Mouse (Mus musculus): ENCODE results near the gene Tmem132b. TPM values are rescaled to one million over a fixed set of nuclear protein-coding genes. Genes with fewer than 3 reads are reported as not detected.

Gene Tmem132b
- polyA plus RNA-seq, 1 experiment from 2014 or later = 0.74 TPM

- Histone ChIP-seq H3K27ac (ENCODE audit: low read depth, low read length) (no peak overlapping the region), H3K4me2 (replicated peaks; ENCODE audit: low read depth, low read length) (no peak overlapping the region), H3K4me1 (replicated peaks; ENCODE audit: control insufficient read depth, insufficient read depth, low read length) (no peaks in the 10 kb centered on the region), H3K36me3 (ENCODE audit: control insufficient read depth, insufficient read depth, low read length) (no peaks in the 10 kb centered on the region), H3K4me3 (ENCODE audit: low read depth, low read length) (no peak overlapping the region), H3K9me3 (ENCODE audit: control insufficient read depth, low read length) (no peaks in the 10 kb centered on the region), H3K27me3 (ENCODE audit: control insufficient read depth, insufficient read depth, low read length) (peaks cover 4% of the 10 kb centered on the region; the same call in 1 of the 2 replicates), H3K9ac (ENCODE audit: low read depth, low read length) (no peak overlapping the region)
- WGBS = 59% methylated on average over 5 of the region's 5 CpGs
- DNase-seq (ENCODE audit: low spot score) = no peak
- no peak for ATAC-seq (ENCODE audit: low FRiP score)
Observed at GRCm38 (mm10) chr5:125525516-125525915, 6.1 kb upstream of the Tmem132b start.

- Histone ChIP-seq H3K9ac (ENCODE audit: low read depth, low read length) (no peak overlapping the region), H3K4me1 (replicated peaks; ENCODE audit: control insufficient read depth, insufficient read depth, low read length) (no peaks in the 10 kb centered on the region; the same call in 1 of the 2 replicates), H3K4me2 (replicated peaks; ENCODE audit: low read depth, low read length) (no peak overlapping the region), H3K27ac (ENCODE audit: low read depth, low read length) (no peak overlapping the region), H3K36me3 (ENCODE audit: control insufficient read depth, insufficient read depth, low read length) (no peaks in the 10 kb centered on the region), H3K9me3 (ENCODE audit: control insufficient read depth, low read length) (no peaks in the 10 kb centered on the region), H3K4me3 (ENCODE audit: low read depth, low read length) (no peak overlapping the region), H3K27me3 (ENCODE audit: control insufficient read depth, insufficient read depth, low read length) (peaks cover 6% of the 10 kb centered on the region; the same call in 1 of the 2 replicates)
- DNase-seq (ENCODE audit: low spot score) (peak; percentile 47), ATAC-seq (ENCODE audit: low FRiP score) (no peak)
- WGBS = 83% methylated on average over 4 of the region's 4 CpGs
Observed at GRCm38 (mm10) chr5:125526464-125526863, 5.1 kb upstream of the Tmem132b start.

- Histone ChIP-seq H3K9me3 (ENCODE audit: control insufficient read depth, low read length) (no peaks in the 10 kb centered on the region), H3K4me1 (replicated peaks; ENCODE audit: control insufficient read depth, insufficient read depth, low read length) (peaks cover 4% of the 10 kb centered on the region), H3K4me3 (ENCODE audit: low read depth, low read length) (no peak overlapping the region), H3K27ac (ENCODE audit: low read depth, low read length) (no peak overlapping the region), H3K27me3 (ENCODE audit: control insufficient read depth, insufficient read depth, low read length) (peaks cover 26% of the 10 kb centered on the region), H3K36me3 (ENCODE audit: control insufficient read depth, insufficient read depth, low read length) (no peaks in the 10 kb centered on the region), H3K4me2 (replicated peaks; ENCODE audit: low read depth, low read length) (no peak overlapping the region), H3K9ac (ENCODE audit: low read depth, low read length) (no peak overlapping the region)
- DNase-seq (ENCODE audit: low spot score) = peak; percentile 86
- ATAC-seq (ENCODE audit: low FRiP score) = peak; percentile 23; the same call in 1 of the 2 replicates
- 8% methylated on average over 5 of the region's 5 CpGs for WGBS
Observed at GRCm38 (mm10) chr5:125529109-125529508, 2.5 kb upstream of the Tmem132b start.

GRCm38 (mm10) chr5:125532191-125532544 is 594 bp downstream of the Tmem132b start:
- H3K27ac ChIP-seq (ENCODE audit: low read depth, low read length) = no peak overlapping the region
- H3K4me3 ChIP-seq (ENCODE audit: low read depth, low read length) = peak overlapping the region; percentile 46
- WGBS = 0% methylated on average over 16 of the region's 30 CpGs
- H3K9me3 ChIP-seq (ENCODE audit: control insufficient read depth, low read length) = no peaks in the 10 kb centered on the region
- H3K4me2 ChIP-seq (replicated peaks; ENCODE audit: low read depth, low read length) = peak overlapping the region; percentile 70
- H3K4me1 ChIP-seq (replicated peaks; ENCODE audit: control insufficient read depth, insufficient read depth, low read length) = peaks cover 5% of the 10 kb centered on the region
- DNase-seq (ENCODE audit: low spot score) = peak; percentile 81
- peaks cover 40% of the 10 kb centered on the region for H3K27me3 ChIP-seq (ENCODE audit: control insufficient read depth, insufficient read depth, low read length)
- ATAC-seq (ENCODE audit: low FRiP score) = peak; percentile 62
- H3K36me3 ChIP-seq (ENCODE audit: control insufficient read depth, insufficient read depth, low read length) = no peaks in the 10 kb centered on the region
- peak overlapping the region; percentile 49 for H3K9ac ChIP-seq (ENCODE audit: low read depth, low read length)

GRCm38 (mm10) chr5:125532545-125533224 is 1.1 kb downstream of the Tmem132b start:
- peaks cover 5% of the 10 kb centered on the region for H3K4me1 ChIP-seq (replicated peaks; ENCODE audit: control insufficient read depth, insufficient read depth, low read length)
- H3K9me3 ChIP-seq (ENCODE audit: control insufficient read depth, low read length) = no peaks in the 10 kb centered on the region
- H3K4me2 ChIP-seq (replicated peaks; ENCODE audit: low read depth, low read length) = peak overlapping the region; percentile 70
- whole genome bisulfite sequencing = under 1% methylated on average over 46 of the region's 64 CpGs
- H3K27me3 ChIP-seq (ENCODE audit: control insufficient read depth, insufficient read depth, low read length) = peaks cover 40% of the 10 kb centered on the region
- H3K36me3 ChIP-seq (ENCODE audit: control insufficient read depth, insufficient read depth, low read length) = no peaks in the 10 kb centered on the region
- ATAC-seq (ENCODE audit: low FRiP score) (peak; percentile 13; the same call in 1 of the 2 replicates), DNase-seq (ENCODE audit: low spot score) (peak; percentile 45)
- H3K4me3 ChIP-seq (ENCODE audit: low read depth, low read length) = peak overlapping the region; percentile 46
- H3K9ac ChIP-seq (ENCODE audit: low read depth, low read length) = peak overlapping the region; percentile 49
- H3K27ac ChIP-seq (ENCODE audit: low read depth, low read length) = no peak overlapping the region

- peak; percentile 46 for DNase-seq (ENCODE audit: low spot score)
- no peak overlapping the region for H3K27ac ChIP-seq (ENCODE audit: low read depth, low read length)
Observed at GRCm38 (mm10) chr5:125533225-125533900, 1.8 kb downstream of the Tmem132b start.

GRCm38 (mm10) chr5:125534168-125534610 is 2.6 kb downstream of the Tmem132b start:
- no peaks in the 10 kb centered on the region for H3K9me3 ChIP-seq (ENCODE audit: control insufficient read depth, low read length)
- peaks cover 40% of the 10 kb centered on the region for H3K27me3 ChIP-seq (ENCODE audit: control insufficient read depth, insufficient read depth, low read length)
- DNase-seq (ENCODE audit: low spot score) = no peak
- ATAC-seq (ENCODE audit: low FRiP score) = no peak
- WGBS = 6% methylated on average over 7 of the region's 7 CpGs
- H3K36me3 ChIP-seq (ENCODE audit: control insufficient read depth, insufficient read depth, low read length) = no peaks in the 10 kb centered on the region
- H3K9ac ChIP-seq (ENCODE audit: low read depth, low read length) = no peak overlapping the region
- no peak overlapping the region for H3K27ac ChIP-seq (ENCODE audit: low read depth, low read length)
- peaks cover 5% of the 10 kb centered on the region for H3K4me1 ChIP-seq (replicated peaks; ENCODE audit: control insufficient read depth, insufficient read depth, low read length)
- H3K4me3 ChIP-seq (ENCODE audit: low read depth, low read length) = no peak overlapping the region; the same call in 1 of the 2 replicates
- peak overlapping the region; percentile 70 for H3K4me2 ChIP-seq (replicated peaks; ENCODE audit: low read depth, low read length)

More at GRCm38 (mm10) chr5:125533225-125533900, 1.8 kb downstream of the Tmem132b start:
- Histone ChIP-seq H3K4me3 (ENCODE audit: low read depth, low read length) (peak overlapping the region; percentile 46), H3K4me2 (replicated peaks; ENCODE audit: low read depth, low read length) (peak overlapping the region; percentile 70), H3K4me1 (replicated peaks; ENCODE audit: control insufficient read depth, insufficient read depth, low read length) (peaks cover 5% of the 10 kb centered on the region), H3K9ac (ENCODE audit: low read depth, low read length) (no peak overlapping the region; the same call in 1 of the 2 replicates), H3K36me3 (ENCODE audit: control insufficient read depth, insufficient read depth, low read length) (no peaks in the 10 kb centered on the region), H3K27me3 (ENCODE audit: control insufficient read depth, insufficient read depth, low read length) (peaks cover 40% of the 10 kb centered on the region), H3K9me3 (ENCODE audit: control insufficient read depth, low read length) (no peaks in the 10 kb centered on the region)
- ATAC-seq (ENCODE audit: low FRiP score) = no peak
- WGBS = 2% methylated on average over 24 of the region's 24 CpGs

- peak overlapping the region; percentile 6; the same call in 1 of the 2 replicates for H3K4me3 ChIP-seq (ENCODE audit: low read depth, low read length)
- no peak overlapping the region for H3K9ac ChIP-seq (ENCODE audit: low read depth, low read length)
- peak; percentile 58 for DNase-seq (ENCODE audit: low spot score)
- H3K4me2 ChIP-seq (replicated peaks; ENCODE audit: low read depth, low read length) = peak overlapping the region; percentile 28
- peak; percentile 31 for ATAC-seq (ENCODE audit: low FRiP score)
- H3K9me3 ChIP-seq (ENCODE audit: control insufficient read depth, low read length) = no peaks in the 10 kb centered on the region
- no peaks in the 10 kb centered on the region for H3K36me3 ChIP-seq (ENCODE audit: control insufficient read depth, insufficient read depth, low read length)
- peaks cover 40% of the 10 kb centered on the region for H3K27me3 ChIP-seq (ENCODE audit: control insufficient read depth, insufficient read depth, low read length)
- WGBS = under 1% methylated on average over 26 of the region's 26 CpGs
- H3K27ac ChIP-seq (ENCODE audit: low read depth, low read length) = no peak overlapping the region
- H3K4me1 ChIP-seq (replicated peaks; ENCODE audit: control insufficient read depth, insufficient read depth, low read length) = peaks cover 5% of the 10 kb centered on the region
Observed at GRCm38 (mm10) chr5:125534611-125535324, 3.2 kb downstream of the Tmem132b start.

All from hindbrain, embryonic 11.5 days (tissue).